Mouse (Mus musculus): ENCODE measurements at regions not wholly inside any gene's neighbourhood (a gene's known extent, or its start where the extent isn't known, plus 50 kb on each side); places are given as distances from the start of the nearest gene placed in this dataset.

GRCm38 (mm10) chr3:40114811-40115210 is 416.3 kb upstream of the Intu start:
- H3K27me3 ChIP-seq (ENCODE audit: control insufficient read depth, insufficient read depth, low read length), result no peaks in the 10 kb centered on the region
- no peaks in the 10 kb centered on the region for H3K4me1 ChIP-seq (ENCODE audit: control insufficient read depth, insufficient read depth, low read length)
- no peak overlapping the region for H3K27ac ChIP-seq (ENCODE audit: insufficient read depth, low read length)
- H3K4me3 ChIP-seq (replicated peaks; ENCODE audit: insufficient read depth, low read depth, low read length), result no peak overlapping the region
- DNase-seq, result no peak
- WGBS, result 12% methylated on average over 4 of the region's 4 CpGs
- TF ChIP-seq CTCF (IDR thresholded peaks at IDR 0.05; ENCODE audit: borderline replicate concordance, insufficient read depth, low read depth, low read length) (no peak), POLR2A (IDR thresholded peaks at IDR 0.05; ENCODE audit: borderline replicate concordance, insufficient read depth, low read length) (no peak)

- 71% methylated on average over 3 of the region's 3 CpGs for WGBS
- TF ChIP-seq POLR2A (IDR thresholded peaks at IDR 0.05; ENCODE audit: borderline replicate concordance, insufficient read depth, low read length) (no peak), CTCF (IDR thresholded peaks at IDR 0.05; ENCODE audit: borderline replicate concordance, insufficient read depth, low read depth, low read length) (no peak)
- H3K4me1 ChIP-seq (ENCODE audit: control insufficient read depth, insufficient read depth, low read length), result no peaks in the 10 kb centered on the region
- H3K4me3 ChIP-seq (replicated peaks; ENCODE audit: insufficient read depth, low read depth, low read length), result no peak overlapping the region
- no peak overlapping the region for H3K27ac ChIP-seq (ENCODE audit: insufficient read depth, low read length)
- DNase-seq, result no peak
- no peaks in the 10 kb centered on the region for H3K27me3 ChIP-seq (ENCODE audit: control insufficient read depth, insufficient read depth, low read length)
Measured at GRCm38 (mm10) chr3:40118551-40118950, 412.5 kb upstream of the Intu start.

GRCm38 (mm10) chr3:40119462-40119861 is 411.6 kb upstream of the Intu start:
- no peak for DNase-seq
- TF ChIP-seq POLR2A (IDR thresholded peaks at IDR 0.05; ENCODE audit: borderline replicate concordance, insufficient read depth, low read length) (no peak), CTCF (IDR thresholded peaks at IDR 0.05; ENCODE audit: borderline replicate concordance, insufficient read depth, low read depth, low read length) (no peak)
- H3K4me1 ChIP-seq (ENCODE audit: control insufficient read depth, insufficient read depth, low read length), result no peaks in the 10 kb centered on the region
- H3K4me3 ChIP-seq (replicated peaks; ENCODE audit: insufficient read depth, low read depth, low read length), result no peak overlapping the region
- no peak overlapping the region for H3K27ac ChIP-seq (ENCODE audit: insufficient read depth, low read length)
- 7% methylated on average over 1 of the region's 1 CpGs for WGBS
- H3K27me3 ChIP-seq (ENCODE audit: control insufficient read depth, insufficient read depth, low read length), result no peaks in the 10 kb centered on the region

GRCm38 (mm10) chr3:40120298-40120875 is 410.7 kb upstream of the Intu start:
- TF ChIP-seq POLR2A (IDR thresholded peaks at IDR 0.05; ENCODE audit: borderline replicate concordance, insufficient read depth, low read length), result no peak
- peak; percentile 8; the same call in 1 of the 2 replicates for TF ChIP-seq CTCF (IDR thresholded peaks at IDR 0.05; ENCODE audit: borderline replicate concordance, insufficient read depth, low read depth, low read length)
- Histone ChIP-seq H3K4me1 (ENCODE audit: control insufficient read depth, insufficient read depth, low read length) (no peaks in the 10 kb centered on the region), H3K27me3 (ENCODE audit: control insufficient read depth, insufficient read depth, low read length) (no peaks in the 10 kb centered on the region), H3K27ac (ENCODE audit: insufficient read depth, low read length) (no peak overlapping the region), H3K4me3 (replicated peaks; ENCODE audit: insufficient read depth, low read depth, low read length) (no peak overlapping the region)
- DNase-seq, result peak; percentile 4 to 7
- 24% methylated on average over 4 of the region's 4 CpGs for WGBS

GRCm38 (mm10) chr3:40123558-40124236 is 407.4 kb upstream of the Intu start:
- Histone ChIP-seq H3K4me1 (ENCODE audit: control insufficient read depth, insufficient read depth, low read length) (no peaks in the 10 kb centered on the region), H3K27ac (ENCODE audit: insufficient read depth, low read length) (no peak overlapping the region), H3K27me3 (ENCODE audit: control insufficient read depth, insufficient read depth, low read length) (no peaks in the 10 kb centered on the region), H3K4me3 (replicated peaks; ENCODE audit: insufficient read depth, low read depth, low read length) (no peak overlapping the region)
- DNase-seq, result no peak
- WGBS, result 37% methylated on average over 9 of the region's 9 CpGs
- no peak for TF ChIP-seq CTCF (IDR thresholded peaks at IDR 0.05; ENCODE audit: borderline replicate concordance, insufficient read depth, low read depth, low read length)
- TF ChIP-seq POLR2A (IDR thresholded peaks at IDR 0.05; ENCODE audit: borderline replicate concordance, insufficient read depth, low read length), result no peak

GRCm38 (mm10) chr3:40126903-40127302 is 404.2 kb upstream of the Intu start:
- no peak for DNase-seq
- WGBS, result 91% methylated on average over 2 of the region's 2 CpGs
- no peak for TF ChIP-seq CTCF (IDR thresholded peaks at IDR 0.05; ENCODE audit: borderline replicate concordance, insufficient read depth, low read depth, low read length)
- TF ChIP-seq POLR2A (IDR thresholded peaks at IDR 0.05; ENCODE audit: borderline replicate concordance, insufficient read depth, low read length), result no peak
- Histone ChIP-seq H3K4me1 (ENCODE audit: control insufficient read depth, insufficient read depth, low read length) (no peaks in the 10 kb centered on the region), H3K27ac (ENCODE audit: insufficient read depth, low read length) (no peak overlapping the region), H3K27me3 (ENCODE audit: control insufficient read depth, insufficient read depth, low read length) (no peaks in the 10 kb centered on the region), H3K4me3 (replicated peaks; ENCODE audit: insufficient read depth, low read depth, low read length) (no peak overlapping the region)

GRCm38 (mm10) chr3:40130858-40131584 is 400.1 kb upstream of the Intu start:
- DNase-seq, result no peak
- H3K27ac ChIP-seq (ENCODE audit: insufficient read depth, low read length), result no peak overlapping the region
- no peaks in the 10 kb centered on the region for H3K4me1 ChIP-seq (ENCODE audit: control insufficient read depth, insufficient read depth, low read length)
- WGBS, result 81% methylated on average over 8 of the region's 8 CpGs
- no peak for TF ChIP-seq CTCF (IDR thresholded peaks at IDR 0.05; ENCODE audit: borderline replicate concordance, insufficient read depth, low read depth, low read length)
- TF ChIP-seq POLR2A (IDR thresholded peaks at IDR 0.05; ENCODE audit: borderline replicate concordance, insufficient read depth, low read length), result no peak
- H3K27me3 ChIP-seq (ENCODE audit: control insufficient read depth, insufficient read depth, low read length), result no peaks in the 10 kb centered on the region
- H3K4me3 ChIP-seq (replicated peaks; ENCODE audit: insufficient read depth, low read depth, low read length), result no peak overlapping the region
